Mouse (Mus musculus) thymus, adult 2 months (tissue): Measurements from ENCODE around the gene Pcnp. TPM values are rescaled to one million over a fixed set of nuclear protein-coding genes. Genes with fewer than 3 reads are reported as not detected.
A peak's percentile ranks its signal among the peaks of the same experiment; 100 is the strongest.

Experiments
- DNase-seq: peaks from one replicate; pipeline ENCODE4 v3.0.0; 2021
- H3K27ac ChIP-seq: fragments of 200-500 bp; 2 replicates; pipeline ENCODE4 v1.5.1; 2012; ENCODE audit warnings: low read length, control low read depth; ENCODE audit not compliant: control insufficient read depth, insufficient read depth
- H3K27me3 ChIP-seq: fragments of 200-500 bp; 2 replicates; pipeline ENCODE4 v1.6.1; 2012; ENCODE audit warnings: mild to moderate bottlenecking, low read length, moderate library complexity, mixed read lengths; ENCODE audit not compliant: control insufficient read depth, insufficient read depth
- H3K36me3 ChIP-seq: fragments of 200-500 bp; 2 replicates; pipeline ENCODE4 v1.6.1; 2012; ENCODE audit warnings: mild to moderate bottlenecking, low read length, moderate library complexity; ENCODE audit not compliant: control insufficient read depth, insufficient read depth
- H3K4me1 ChIP-seq: fragments of 200-500 bp; replicated peaks from 2 replicates; pipeline ENCODE4 v1.6.1; 2012; ENCODE audit warnings: low read length; ENCODE audit not compliant: control insufficient read depth, insufficient read depth
- H3K4me3 ChIP-seq: fragments of 200-500 bp; 2 replicates; pipeline ENCODE4 v1.5.1; 2012; ENCODE audit warnings: mild to moderate bottlenecking, low read length, control low read depth, moderate library complexity; ENCODE audit not compliant: control insufficient read depth, insufficient read depth
- CTCF ChIP-seq: fragments of 200-500 bp; IDR thresholded peaks from 2 replicates; pipeline ENCODE4 v1.5.1; 2012; ENCODE audit warnings: mild to moderate bottlenecking, control low read depth, low read length, moderate library complexity, borderline replicate concordance; ENCODE audit not compliant: control insufficient read depth, poor library complexity, insufficient read depth; ENCODE audit errors: extremely low read depth
- POLR2A ChIP-seq: fragments of 200-500 bp; IDR thresholded peaks from 2 replicates; pipeline ENCODE4 v1.6.1; 2012; ENCODE audit warnings: mild to moderate bottlenecking, low read length, control low read depth, moderate library complexity; ENCODE audit not compliant: control insufficient read depth, poor library complexity, insufficient read depth; ENCODE audit errors: extremely low read depth
- WGBS: fragments of 180-500 bp; shearing (Covaris S2); methylation state at CpG from one replicate; pipeline ENCODE4 v1.1.7; 2018; 5-methylcytosine and 5-hydroxymethylcytosine counted together
- polyA plus RNA-seq: library from polyadenylated mRNA; depleted of rRNA; stranded (reverse); fragments of >200 nt; gene quantifications from 2 replicates; pipeline ENCODE4 v1.2.3, GENCODE M21; 2012

The Pcnp gene
- polyA plus RNA-seq, 1 experiment = 18.9 TPM

GRCm38 (mm10) chr16:56072533-56072932, 43.0 kb upstream of the Pcnp start:
- Histone ChIP-seq H3K27ac (no peak overlapping the region), H3K27me3 (no peaks in the 10 kb centered on the region), H3K4me1 (peaks cover 10% of the 10 kb centered on the region)

DNA sequence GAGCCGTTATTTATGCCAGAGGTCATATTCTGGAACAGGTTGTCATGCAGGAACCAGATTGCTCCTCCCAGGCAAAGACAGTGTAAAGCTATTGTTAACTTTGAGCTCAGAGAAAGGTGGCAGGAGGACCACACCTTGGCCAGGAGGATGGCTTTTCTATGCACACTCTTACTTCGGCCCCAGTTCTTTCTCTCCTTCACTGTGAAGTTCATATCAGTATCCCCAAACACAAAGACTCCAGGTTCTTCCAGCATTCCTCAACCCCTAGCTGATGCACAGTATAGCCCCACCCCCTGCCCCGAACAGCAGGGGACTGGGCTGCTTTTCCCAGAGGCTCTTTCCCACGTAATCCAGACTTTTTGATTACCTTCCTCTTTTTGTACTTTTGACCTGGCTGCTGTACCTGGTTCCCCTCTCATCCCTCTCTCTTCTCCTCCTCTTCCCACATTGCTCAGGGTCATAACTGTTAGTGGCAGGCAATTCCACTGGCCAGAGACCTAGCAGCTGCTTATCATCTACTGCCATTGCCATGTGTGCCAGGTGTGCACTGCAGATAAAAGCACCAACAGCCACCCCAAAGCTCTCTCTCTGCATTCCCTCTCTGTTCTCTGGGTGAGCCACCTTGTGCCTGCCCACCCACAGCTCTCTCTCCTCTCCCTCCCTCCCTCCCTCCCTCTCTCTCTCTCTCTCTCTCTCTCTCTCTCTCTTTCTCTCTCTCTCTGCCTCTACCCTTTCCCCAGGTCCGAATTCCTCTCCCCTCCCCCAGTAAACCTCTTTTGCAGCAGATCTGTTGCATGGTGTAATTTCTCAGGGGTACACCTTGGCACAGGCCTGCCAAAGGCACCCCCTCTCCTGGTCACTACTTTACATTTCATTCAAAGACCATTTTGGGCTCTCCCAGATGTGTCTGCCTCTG, 42.0 kb upstream of the Pcnp start:
- 77% methylated on average over 5 of the region's 5 CpGs for WGBS
- Histone ChIP-seq H3K27ac (no peak overlapping the region), H3K27me3 (no peaks in the 10 kb centered on the region), H3K4me1 (peaks cover 10% of the 10 kb centered on the region), H3K36me3 (no peaks in the 10 kb centered on the region), H3K4me3 (no peak overlapping the region)
- TF ChIP-seq CTCF = no peak
- TF ChIP-seq POLR2A = no peak
- DNase-seq = no peak

More at GRCm38 (mm10) chr16:56072533-56072932, 43.0 kb upstream of the Pcnp start:
- no peaks in the 10 kb centered on the region for H3K36me3 ChIP-seq
- no peak for DNase-seq
- TF ChIP-seq POLR2A = no peak
- TF ChIP-seq CTCF = no peak
- 90% methylated on average over 6 of the region's 6 CpGs for WGBS
- no peak overlapping the region for H3K4me3 ChIP-seq

DNA sequence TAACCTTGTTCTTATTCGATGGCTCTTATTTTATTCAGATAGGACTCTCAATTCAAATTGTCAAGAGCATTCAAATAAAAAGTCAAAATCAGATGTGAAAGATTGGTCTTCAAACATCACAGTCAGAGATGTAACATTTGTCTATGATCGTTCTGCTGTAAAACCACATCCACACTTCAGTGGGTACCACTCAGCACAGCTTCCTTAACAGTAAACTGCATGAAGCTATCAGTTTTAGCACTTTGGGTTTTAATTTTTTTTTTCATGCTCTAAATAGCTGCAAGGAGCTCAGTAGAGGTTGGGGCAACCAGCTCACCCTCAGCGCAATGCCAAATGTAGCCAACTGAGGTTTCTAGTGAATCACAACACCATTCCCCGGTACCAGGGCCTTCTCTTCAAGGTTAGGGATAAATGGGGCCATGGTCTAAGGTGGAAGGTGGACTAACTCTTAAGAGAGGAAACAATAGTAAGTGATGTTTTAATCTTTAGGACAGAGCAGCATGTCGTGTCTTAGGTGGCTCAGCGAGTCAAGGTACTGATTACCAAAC, 39.1 kb upstream of the Pcnp start:
- TF ChIP-seq CTCF (no peak), POLR2A (no peak)
- Histone ChIP-seq H3K27me3 (no peaks in the 10 kb centered on the region), H3K4me1 (peaks cover 6% of the 10 kb centered on the region), H3K4me3 (no peak overlapping the region), H3K36me3 (no peaks in the 10 kb centered on the region), H3K27ac (no peak overlapping the region; the same call in 1 of the 2 replicates)
- DNase-seq = no peak
- WGBS = 82% methylated on average over 6 of the region's 6 CpGs

GRCm38 (mm10) chr16:56066113-56066512, 36.6 kb upstream of the Pcnp start:
- no peak for TF ChIP-seq POLR2A
- TF ChIP-seq CTCF = no peak
- Histone ChIP-seq H3K4me1 (peaks cover 5% of the 10 kb centered on the region; the same call in 1 of the 2 replicates), H3K4me3 (no peak overlapping the region), H3K36me3 (no peaks in the 10 kb centered on the region), H3K27ac (no peak overlapping the region), H3K27me3 (no peaks in the 10 kb centered on the region)
- no peak for DNase-seq
- 78% methylated on average over 8 of the region's 8 CpGs for WGBS

- peak; percentile 47 for DNase-seq
- Histone ChIP-seq H3K4me1 (peaks cover 5% of the 10 kb centered on the region; the same call in 1 of the 2 replicates), H3K27me3 (no peaks in the 10 kb centered on the region), H3K36me3 (no peaks in the 10 kb centered on the region), H3K27ac (peak overlapping the region; percentile 35), H3K4me3 (peak overlapping the region; percentile 65)
- under 1% methylated on average over 20 of the region's 20 CpGs for WGBS
- no peak for TF ChIP-seq POLR2A
- no peak for TF ChIP-seq CTCF
Measured at GRCm38 (mm10) chr16:56064334-56064990, 34.9 kb upstream of the Pcnp start.

DNA sequence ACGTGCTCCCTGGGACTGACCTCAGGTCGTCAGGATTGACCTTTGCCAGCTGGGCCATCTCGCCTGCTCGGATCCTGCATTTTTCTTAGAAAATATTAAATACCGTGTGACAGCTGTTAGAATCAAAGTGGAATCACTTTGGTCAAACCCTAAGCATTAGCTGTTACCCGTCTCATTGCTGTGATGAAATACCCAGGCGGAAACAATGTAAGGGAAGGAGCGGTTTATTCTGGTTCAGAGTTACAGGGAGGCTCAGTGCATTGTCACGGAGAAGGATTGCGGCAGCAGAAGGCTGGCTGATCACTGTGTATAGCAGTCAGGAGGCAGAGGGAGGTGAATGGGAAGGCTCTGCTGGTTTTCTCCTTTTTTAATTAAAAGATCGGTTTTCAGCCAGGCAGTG, 33.4 kb upstream of the Pcnp start:
- H3K36me3 ChIP-seq = no peaks in the 10 kb centered on the region
- 97% methylated on average over 11 of the region's 11 CpGs for WGBS
- TF ChIP-seq POLR2A (no peak), CTCF (no peak)
- DNase-seq = no peak
- H3K4me1 ChIP-seq = peaks cover 5% of the 10 kb centered on the region; the same call in 1 of the 2 replicates
- no peak overlapping the region for H3K27ac ChIP-seq
- no peaks in the 10 kb centered on the region for H3K27me3 ChIP-seq
- no peak overlapping the region for H3K4me3 ChIP-seq
